Mouse (Mus musculus): ENCODE measurements around the gene Foxn1. TPM values are rescaled to one million over a fixed set of nuclear protein-coding genes. Genes with fewer than 3 reads are reported as not detected.

Gene Foxn1
- polyA plus RNA-seq, 1 experiment from 2014 or later: not detected

DNA sequence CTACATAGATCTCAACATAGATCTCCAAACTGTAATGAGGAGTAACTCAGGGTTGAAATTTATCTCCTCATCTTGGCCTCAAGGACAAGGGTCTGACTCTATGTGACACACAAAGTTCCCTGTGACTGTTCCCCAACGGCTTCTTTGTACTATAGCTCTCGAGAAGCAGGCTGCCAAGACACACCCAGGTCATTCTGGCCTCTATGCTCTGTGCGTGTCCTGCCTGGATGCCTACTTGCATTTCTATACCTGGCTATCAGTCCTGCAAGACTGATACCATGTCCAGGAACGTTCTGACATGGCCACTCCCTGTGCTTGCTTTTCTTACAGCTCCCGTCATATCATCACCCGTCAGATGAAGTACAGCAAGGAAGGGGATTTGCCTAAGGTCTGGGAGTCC, 15.7 kb upstream of the Foxn1 start:
- Histone ChIP-seq H3K27me3 (replicated peaks; ENCODE audit: control insufficient read depth, insufficient read depth, low read length) (no peaks in the 10 kb centered on the region), H3K4me3 (replicated peaks; ENCODE audit: low read length) (no peak overlapping the region), H3K36me3 (ENCODE audit: control insufficient read depth, insufficient read depth) (no peaks in the 10 kb centered on the region), H3K4me1 (replicated peaks; ENCODE audit: control insufficient read depth, insufficient read depth, low read length) (peaks cover 4% of the 10 kb centered on the region; the same call in 1 of the 2 replicates), H3K27ac (ENCODE audit: low read length) (no peak overlapping the region), H3K4me2 (ENCODE audit: low read length) (no peak overlapping the region), H3K9me3 (ENCODE audit: control insufficient read depth, low read length) (no peaks in the 10 kb centered on the region), H3K9ac (replicated peaks; ENCODE audit: low read depth, low read length) (no peak overlapping the region)
- no peak for ATAC-seq
- WGBS: 78% methylated on average over 6 of the region's 6 CpGs

DNA sequence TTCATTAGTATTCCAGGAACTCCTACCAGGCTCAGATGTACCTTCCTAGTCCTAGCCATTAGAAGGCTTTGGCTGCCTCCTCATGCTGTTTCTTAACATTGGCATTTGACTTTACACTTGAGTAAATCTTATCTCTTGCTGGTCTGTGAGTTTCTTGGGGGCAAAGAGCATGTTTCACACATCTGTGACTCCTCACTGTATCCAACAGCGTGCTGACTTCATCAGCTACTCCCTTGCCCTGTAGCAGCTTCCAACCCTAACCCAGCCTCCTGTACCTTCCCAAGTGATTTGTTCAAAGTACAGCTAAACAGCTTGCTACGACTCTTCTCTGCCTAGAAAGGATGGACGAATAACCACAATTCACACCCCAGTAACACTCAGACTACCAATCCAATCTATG, 15.1 kb upstream of the Foxn1 start:
- Histone ChIP-seq H3K4me2 (ENCODE audit: low read length) (no peak overlapping the region), H3K27ac (ENCODE audit: low read length) (no peak overlapping the region), H3K4me3 (replicated peaks; ENCODE audit: low read length) (no peak overlapping the region), H3K9me3 (ENCODE audit: control insufficient read depth, low read length) (no peaks in the 10 kb centered on the region), H3K36me3 (ENCODE audit: control insufficient read depth, insufficient read depth) (no peaks in the 10 kb centered on the region), H3K9ac (replicated peaks; ENCODE audit: low read depth, low read length) (no peak overlapping the region), H3K4me1 (replicated peaks; ENCODE audit: control insufficient read depth, insufficient read depth, low read length) (peaks cover 5% of the 10 kb centered on the region; the same call in 1 of the 2 replicates), H3K27me3 (replicated peaks; ENCODE audit: control insufficient read depth, insufficient read depth, low read length) (no peaks in the 10 kb centered on the region)
- 80% methylated on average over 3 of the region's 3 CpGs for WGBS
- ATAC-seq: no peak

GRCm38 (mm10) chr11:78400936-78401335, 14.6 kb upstream of the Foxn1 start:
- H3K4me1 ChIP-seq (replicated peaks; ENCODE audit: control insufficient read depth, insufficient read depth, low read length): peaks cover 5% of the 10 kb centered on the region; the same call in 1 of the 2 replicates
- no peak overlapping the region for H3K4me2 ChIP-seq (ENCODE audit: low read length)
- H3K4me3 ChIP-seq (replicated peaks; ENCODE audit: low read length): no peak overlapping the region
- H3K36me3 ChIP-seq (ENCODE audit: control insufficient read depth, insufficient read depth): no peaks in the 10 kb centered on the region
- ATAC-seq: no peak
- no peaks in the 10 kb centered on the region for H3K27me3 ChIP-seq (replicated peaks; ENCODE audit: control insufficient read depth, insufficient read depth, low read length)
- 85% methylated on average over 3 of the region's 3 CpGs for WGBS
- no peak overlapping the region for H3K9ac ChIP-seq (replicated peaks; ENCODE audit: low read depth, low read length)
- H3K27ac ChIP-seq (ENCODE audit: low read length): no peak overlapping the region
- H3K9me3 ChIP-seq (ENCODE audit: control insufficient read depth, low read length): no peaks in the 10 kb centered on the region

- H3K36me3 ChIP-seq (ENCODE audit: control insufficient read depth, insufficient read depth): no peaks in the 10 kb centered on the region
- WGBS: 17% methylated on average over 8 of the region's 8 CpGs
- no peak for ATAC-seq
- no peak overlapping the region for H3K9ac ChIP-seq (replicated peaks; ENCODE audit: low read depth, low read length)
- H3K4me2 ChIP-seq (ENCODE audit: low read length): no peak overlapping the region
- H3K9me3 ChIP-seq (ENCODE audit: control insufficient read depth, low read length): no peaks in the 10 kb centered on the region
- H3K27ac ChIP-seq (ENCODE audit: low read length): no peak overlapping the region
- H3K27me3 ChIP-seq (replicated peaks; ENCODE audit: control insufficient read depth, insufficient read depth, low read length): no peaks in the 10 kb centered on the region
- no peak overlapping the region for H3K4me3 ChIP-seq (replicated peaks; ENCODE audit: low read length)
- peaks cover 5% of the 10 kb centered on the region; the same call in 1 of the 2 replicates for H3K4me1 ChIP-seq (replicated peaks; ENCODE audit: control insufficient read depth, insufficient read depth, low read length)
Observed at GRCm38 (mm10) chr11:78399680-78400079, 13.3 kb upstream of the Foxn1 start.

DNA sequence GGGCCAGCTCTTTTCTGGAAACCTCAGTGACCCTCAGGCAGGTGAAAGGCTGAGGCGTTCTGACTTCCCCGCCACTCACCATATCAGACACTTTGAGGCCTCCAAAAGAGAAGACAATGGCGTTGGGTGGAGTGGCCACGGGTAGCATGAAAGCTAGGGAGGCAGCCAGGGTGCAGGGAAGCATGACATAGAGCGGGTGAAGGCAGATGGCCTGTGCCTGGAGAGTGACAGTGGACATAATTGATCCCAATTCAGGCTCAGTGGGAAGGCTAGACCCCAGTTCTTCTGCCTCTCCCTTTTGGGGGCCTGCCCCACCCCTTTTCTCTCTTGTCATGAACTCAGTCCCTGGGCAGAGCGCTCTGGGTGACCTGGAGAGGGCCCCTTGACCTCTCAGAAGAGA, 11.9 kb upstream of the Foxn1 start:
- peaks cover 5% of the 10 kb centered on the region; the same call in 1 of the 2 replicates for H3K4me1 ChIP-seq (replicated peaks; ENCODE audit: control insufficient read depth, insufficient read depth, low read length)
- H3K36me3 ChIP-seq (ENCODE audit: control insufficient read depth, insufficient read depth): no peaks in the 10 kb centered on the region
- no peaks in the 10 kb centered on the region for H3K27me3 ChIP-seq (replicated peaks; ENCODE audit: control insufficient read depth, insufficient read depth, low read length)
- no peak overlapping the region for H3K4me2 ChIP-seq (ENCODE audit: low read length)
- no peaks in the 10 kb centered on the region for H3K9me3 ChIP-seq (ENCODE audit: control insufficient read depth, low read length)
- no peak overlapping the region for H3K9ac ChIP-seq (replicated peaks; ENCODE audit: low read depth, low read length)
- H3K27ac ChIP-seq (ENCODE audit: low read length): no peak overlapping the region
- WGBS: 80% methylated on average over 6 of the region's 6 CpGs
- no peak overlapping the region for H3K4me3 ChIP-seq (replicated peaks; ENCODE audit: low read length)
- ATAC-seq: no peak

DNA sequence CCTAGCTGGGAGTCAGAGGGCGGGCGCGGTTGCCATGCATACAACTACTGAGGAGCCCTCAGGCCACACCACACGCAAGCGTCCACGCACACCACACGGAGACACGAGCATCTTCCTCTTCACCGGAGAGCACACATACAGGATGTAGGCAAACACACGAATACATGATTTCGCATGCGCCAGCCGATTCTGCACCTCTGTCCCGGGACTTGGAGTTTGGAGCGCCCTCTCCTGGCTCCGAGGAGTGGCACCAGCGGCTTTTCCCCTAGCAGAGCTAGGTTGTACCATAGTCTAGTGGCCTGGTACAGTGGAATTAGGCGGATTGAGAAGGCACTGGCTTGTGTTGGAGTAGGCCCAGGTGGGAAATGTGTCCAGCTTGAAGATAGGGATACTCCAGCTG, 11.0 kb upstream of the Foxn1 start:
- H3K36me3 ChIP-seq (ENCODE audit: control insufficient read depth, insufficient read depth): no peaks in the 10 kb centered on the region
- no peak overlapping the region for H3K27ac ChIP-seq (ENCODE audit: low read length)
- H3K27me3 ChIP-seq (replicated peaks; ENCODE audit: control insufficient read depth, insufficient read depth, low read length): no peaks in the 10 kb centered on the region
- WGBS: 10% methylated on average over 18 of the region's 18 CpGs
- no peaks in the 10 kb centered on the region for H3K9me3 ChIP-seq (ENCODE audit: control insufficient read depth, low read length)
- H3K4me3 ChIP-seq (replicated peaks; ENCODE audit: low read length): 0 out of 2 replicates have a peak overlapping the region, but pooled peaks have one; percentile 18
- peaks cover 5% of the 10 kb centered on the region; the same call in 1 of the 2 replicates for H3K4me1 ChIP-seq (replicated peaks; ENCODE audit: control insufficient read depth, insufficient read depth, low read length)
- peak overlapping the region; percentile 44 for H3K4me2 ChIP-seq (ENCODE audit: low read length)
- H3K9ac ChIP-seq (replicated peaks; ENCODE audit: low read depth, low read length): no peak overlapping the region; the same call in 1 of the 2 replicates
- ATAC-seq: peak; percentile 47; the same call in 1 of the 2 replicates

DNA sequence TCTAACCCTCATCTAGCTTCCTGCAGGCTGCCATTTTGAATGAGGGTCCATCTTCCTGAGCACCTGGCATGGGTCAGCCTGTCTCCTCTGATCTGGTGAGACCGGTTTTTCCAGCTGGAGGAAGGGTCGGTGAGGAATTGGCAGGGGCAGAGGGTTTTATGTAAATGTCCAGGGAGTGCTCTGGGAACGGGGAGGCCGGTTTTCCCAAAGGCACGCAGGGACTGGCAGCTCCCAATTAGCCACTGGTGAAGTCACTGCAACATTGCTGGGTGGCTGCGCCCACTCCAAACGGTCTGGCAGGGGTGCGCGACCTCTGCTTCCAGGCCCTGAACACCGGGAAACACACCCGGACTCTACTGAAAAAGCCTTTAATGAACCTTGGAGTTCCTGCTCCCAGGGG, 10.6 kb upstream of the Foxn1 start:
- H3K36me3 ChIP-seq (ENCODE audit: control insufficient read depth, insufficient read depth): no peaks in the 10 kb centered on the region
- peak overlapping the region; percentile 44 for H3K4me2 ChIP-seq (ENCODE audit: low read length)
- WGBS: 36% methylated on average over 11 of the region's 11 CpGs
- peaks cover 5% of the 10 kb centered on the region; the same call in 1 of the 2 replicates for H3K4me1 ChIP-seq (replicated peaks; ENCODE audit: control insufficient read depth, insufficient read depth, low read length)
- H3K9me3 ChIP-seq (ENCODE audit: control insufficient read depth, low read length): no peaks in the 10 kb centered on the region
- no peak overlapping the region for H3K27ac ChIP-seq (ENCODE audit: low read length)
- H3K27me3 ChIP-seq (replicated peaks; ENCODE audit: control insufficient read depth, insufficient read depth, low read length): no peaks in the 10 kb centered on the region
- H3K4me3 ChIP-seq (replicated peaks; ENCODE audit: low read length): 0 out of 2 replicates have a peak overlapping the region, but pooled peaks have one; percentile 18
- H3K9ac ChIP-seq (replicated peaks; ENCODE audit: low read depth, low read length): no peak overlapping the region; the same call in 1 of the 2 replicates
- ATAC-seq: no peak

DNA sequence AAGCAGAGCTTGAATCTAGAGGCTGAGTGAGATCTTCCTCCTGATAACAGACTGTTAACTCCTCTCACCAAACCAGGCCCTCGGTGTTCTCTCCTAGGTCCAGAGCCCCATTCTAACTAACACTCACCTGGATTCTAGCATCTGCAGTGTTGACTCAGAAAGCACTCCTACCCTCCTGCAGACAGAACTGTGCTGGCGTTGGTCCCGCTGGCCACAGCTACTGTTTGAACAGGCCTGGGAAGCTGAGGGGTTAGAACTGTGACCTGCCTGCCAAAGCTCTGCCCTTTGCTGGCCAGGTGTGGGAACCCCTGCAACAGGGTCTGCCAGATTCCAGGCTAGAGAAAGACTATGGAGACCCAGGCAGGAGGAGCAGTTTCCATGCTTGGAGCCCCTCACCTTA, 6.4 kb upstream of the Foxn1 start:
- Histone ChIP-seq H3K9me3 (ENCODE audit: control insufficient read depth, low read length) (no peaks in the 10 kb centered on the region), H3K4me2 (ENCODE audit: low read length) (no peak overlapping the region), H3K36me3 (ENCODE audit: control insufficient read depth, insufficient read depth) (no peaks in the 10 kb centered on the region), H3K27me3 (replicated peaks; ENCODE audit: control insufficient read depth, insufficient read depth, low read length) (no peaks in the 10 kb centered on the region), H3K27ac (ENCODE audit: low read length) (no peak overlapping the region), H3K9ac (replicated peaks; ENCODE audit: low read depth, low read length) (no peak overlapping the region), H3K4me3 (replicated peaks; ENCODE audit: low read length) (no peak overlapping the region), H3K4me1 (replicated peaks; ENCODE audit: control insufficient read depth, insufficient read depth, low read length) (peaks cover 5% of the 10 kb centered on the region; the same call in 1 of the 2 replicates)
- WGBS: 86% methylated on average over 3 of the region's 3 CpGs
- no peak for ATAC-seq

DNA sequence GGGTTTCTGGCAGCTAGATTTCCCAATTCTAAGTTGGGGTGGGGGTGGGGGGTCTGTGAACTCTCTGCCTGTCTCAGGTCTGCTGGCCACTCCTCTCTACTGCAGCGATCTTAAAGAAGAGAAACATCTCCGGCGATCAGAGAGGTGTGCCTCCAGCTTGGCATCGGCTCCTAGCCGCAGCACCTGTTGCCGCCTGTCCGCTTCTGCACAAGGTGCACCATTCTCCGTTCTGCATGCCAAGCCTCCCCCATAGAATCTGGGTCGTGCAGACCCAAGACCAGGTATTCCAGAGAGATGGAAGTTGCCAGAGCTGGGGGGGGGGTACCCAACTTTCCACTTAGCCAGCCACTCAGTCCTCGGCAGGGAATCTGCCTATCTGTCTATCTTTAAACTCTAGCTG, 582 bp downstream of the Foxn1 start:
- Histone ChIP-seq H3K4me2 (ENCODE audit: low read length) (no peak overlapping the region), H3K4me3 (replicated peaks; ENCODE audit: low read length) (no peak overlapping the region), H3K4me1 (replicated peaks; ENCODE audit: control insufficient read depth, insufficient read depth, low read length) (no peaks in the 10 kb centered on the region), H3K27me3 (replicated peaks; ENCODE audit: control insufficient read depth, insufficient read depth, low read length) (no peaks in the 10 kb centered on the region), H3K36me3 (ENCODE audit: control insufficient read depth, insufficient read depth) (no peaks in the 10 kb centered on the region), H3K9ac (replicated peaks; ENCODE audit: low read depth, low read length) (no peak overlapping the region), H3K9me3 (ENCODE audit: control insufficient read depth, low read length) (no peaks in the 10 kb centered on the region), H3K27ac (ENCODE audit: low read length) (no peak overlapping the region)
- WGBS: 86% methylated on average over 10 of the region's 10 CpGs
- ATAC-seq: no peak

- Histone ChIP-seq H3K9me3 (ENCODE audit: control insufficient read depth, low read length) (no peaks in the 10 kb centered on the region), H3K36me3 (ENCODE audit: control insufficient read depth, insufficient read depth) (no peaks in the 10 kb centered on the region), H3K4me1 (replicated peaks; ENCODE audit: control insufficient read depth, insufficient read depth, low read length) (no peaks in the 10 kb centered on the region), H3K27ac (ENCODE audit: low read length) (no peak overlapping the region), H3K27me3 (replicated peaks; ENCODE audit: control insufficient read depth, insufficient read depth, low read length) (no peaks in the 10 kb centered on the region), H3K4me2 (ENCODE audit: low read length) (no peak overlapping the region), H3K4me3 (replicated peaks; ENCODE audit: low read length) (no peak overlapping the region), H3K9ac (replicated peaks; ENCODE audit: low read depth, low read length) (no peak overlapping the region)
- 30% methylated on average over 5 of the region's 5 CpGs for WGBS
- ATAC-seq: no peak
Observed at GRCm38 (mm10) chr11:78382701-78383100, 3.7 kb downstream of the Foxn1 start.
